In the genomic region with DNA sequence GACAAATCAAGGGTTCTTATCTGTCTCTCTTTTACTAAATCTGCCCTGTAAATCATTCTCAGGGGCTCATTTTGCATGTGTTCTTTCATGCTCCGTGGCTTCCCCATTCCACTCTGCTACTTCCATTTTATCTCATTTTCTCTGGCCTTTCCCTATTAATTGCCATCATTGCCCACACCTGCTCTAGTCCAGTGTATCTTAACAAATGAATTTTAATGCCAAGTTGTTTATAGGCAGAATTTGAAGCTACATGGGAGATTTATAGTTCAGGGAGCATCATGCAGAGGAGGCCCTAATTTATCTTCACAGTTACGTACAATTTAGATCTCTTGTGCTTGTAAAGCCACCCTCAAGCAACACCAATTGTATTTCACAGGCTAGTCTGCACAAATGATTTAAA, we compare ENCODE assay signal across 30 mouse cellular contexts.
A peak's percentile ranks its signal among the peaks of the same experiment; 100 is the strongest.
DNase-seq lines count a peak whose midpoint lies in the region; ATAC-seq and TF ChIP-seq lines count a peak whose summit lies in the region.
"Had no signal": no experiment of that assay in that cellular context is flagged by ENCODE, and none has a peak within 500 bp of the region (broad histone marks: within the 10 kb centered on the region; RNA-seq: fewer than 3 reads in every experiment).

No protein-coding gene starts in this region.

- no peak overlapping the region for H3K4me2 ChIP-seq in hindbrain, embryonic 11.5 days (replicated peaks; ENCODE audit: low read depth, low read length)
- no peak overlapping the region for H3K4me2 ChIP-seq in hindbrain, postnatal 0 days (ENCODE audit: low read depth, low read length)
- no peak overlapping the region for H3K4me2 ChIP-seq in midbrain, embryonic 13.5 days (replicated peaks)
- no peak overlapping the region for H3K4me2 ChIP-seq in midbrain, embryonic 15.5 days
- H3K4me2 ChIP-seq in neural tube, embryonic 12.5 days (replicated peaks): no peak overlapping the region
- no peak overlapping the region for H3K4me2 ChIP-seq in neural tube, embryonic 15.5 days
- H3K4me2 ChIP-seq in neural tube, embryonic 14.5 days (ENCODE audit: low read depth, low read length): no peak overlapping the region
- H3K4me2 ChIP-seq in liver, postnatal 0 days (ENCODE audit: low read depth, low read length): no peak overlapping the region
- H3K4me2 ChIP-seq: embryonic facial prominence, embryonic 13.5 days; embryonic facial prominence, embryonic 15.5 days; forebrain, embryonic 12.5 days had no signal

- no peak overlapping the region for H3K27ac ChIP-seq in hindbrain, embryonic 11.5 days (ENCODE audit: low read depth, low read length)
- H3K27ac ChIP-seq in hindbrain, postnatal 0 days: no peak overlapping the region
- H3K27ac ChIP-seq in midbrain, embryonic 13.5 days: no peak overlapping the region
- no peak overlapping the region for H3K27ac ChIP-seq in midbrain, embryonic 15.5 days
- no peak overlapping the region for H3K27ac ChIP-seq in neural tube, embryonic 12.5 days
- no peak overlapping the region for H3K27ac ChIP-seq in neural tube, embryonic 15.5 days (replicated peaks)
- H3K27ac ChIP-seq in neural tube, embryonic 14.5 days (ENCODE audit: low read depth, low read length): no peak overlapping the region
- no peak overlapping the region for H3K27ac ChIP-seq in liver, postnatal 0 days (ENCODE audit: low read depth)
- H3K27ac ChIP-seq: embryonic facial prominence, embryonic 13.5 days; embryonic facial prominence, embryonic 15.5 days; forebrain, embryonic 10.5 days; forebrain, embryonic 12.5 days had no signal

- DNase-seq in hindbrain, embryonic 11.5 days (ENCODE audit: low spot score): no peak
- no peak for DNase-seq in hindbrain, postnatal 0 days (ENCODE audit: low spot score)
- no peak for DNase-seq in liver, postnatal 0 days
- DNase-seq: adrenal gland, adult 8-10 months; adrenal gland, postnatal 14 days; adrenal gland, postnatal 36 days; B cell, adult 2 months; cerebellum, adult 11 months; cerebellum, adult 18-20 months; cerebellum, adult 8-10 months; cerebellum, adult 9-11 months; cerebellum, postnatal 14 days; cerebellum, postnatal 36 days; embryo, embryonic 11 days had no signal

- no peaks in the 10 kb centered on the region for H3K36me3 ChIP-seq in hindbrain, embryonic 11.5 days (ENCODE audit: control insufficient read depth, insufficient read depth, low read length)
- H3K36me3 ChIP-seq in hindbrain, postnatal 0 days (ENCODE audit: insufficient read depth, low read length): no peaks in the 10 kb centered on the region
- H3K36me3 ChIP-seq in midbrain, embryonic 13.5 days: no peaks in the 10 kb centered on the region
- no peaks in the 10 kb centered on the region for H3K36me3 ChIP-seq in midbrain, embryonic 15.5 days (replicated peaks)
- no peaks in the 10 kb centered on the region for H3K36me3 ChIP-seq in neural tube, embryonic 12.5 days
- H3K36me3 ChIP-seq in neural tube, embryonic 15.5 days: no peaks in the 10 kb centered on the region
- no peaks in the 10 kb centered on the region for H3K36me3 ChIP-seq in neural tube, embryonic 14.5 days (ENCODE audit: control insufficient read depth, insufficient read depth, low read length)
- no peaks in the 10 kb centered on the region for H3K36me3 ChIP-seq in liver, postnatal 0 days (replicated peaks; ENCODE audit: insufficient read depth, low read length)
- H3K36me3 ChIP-seq: embryonic facial prominence, embryonic 13.5 days; embryonic facial prominence, embryonic 15.5 days; forebrain, embryonic 10.5 days; forebrain, embryonic 12.5 days; G1E had no signal

- H3K4me1 ChIP-seq in hindbrain, embryonic 11.5 days (replicated peaks; ENCODE audit: control insufficient read depth, insufficient read depth, low read length): no peaks in the 10 kb centered on the region
- no peaks in the 10 kb centered on the region for H3K4me1 ChIP-seq in hindbrain, postnatal 0 days (ENCODE audit: insufficient read depth, low read length)
- H3K4me1 ChIP-seq in midbrain, embryonic 13.5 days (replicated peaks): no peaks in the 10 kb centered on the region
- no peaks in the 10 kb centered on the region for H3K4me1 ChIP-seq in midbrain, embryonic 15.5 days
- H3K4me1 ChIP-seq in neural tube, embryonic 12.5 days: no peaks in the 10 kb centered on the region
- H3K4me1 ChIP-seq in neural tube, embryonic 15.5 days: no peaks in the 10 kb centered on the region
- no peaks in the 10 kb centered on the region for H3K4me1 ChIP-seq in neural tube, embryonic 14.5 days (ENCODE audit: control insufficient read depth, insufficient read depth, low read length)
- no peaks in the 10 kb centered on the region for H3K4me1 ChIP-seq in liver, postnatal 0 days (ENCODE audit: insufficient read depth)
- H3K4me1 ChIP-seq: embryonic facial prominence, embryonic 13.5 days; embryonic facial prominence, embryonic 15.5 days; forebrain, embryonic 10.5 days; forebrain, embryonic 12.5 days had no signal

- no peak overlapping the region for H3K4me3 ChIP-seq in hindbrain, embryonic 11.5 days (ENCODE audit: low read depth, low read length)
- no peak overlapping the region for H3K4me3 ChIP-seq in hindbrain, postnatal 0 days (ENCODE audit: low read length)
- H3K4me3 ChIP-seq in midbrain, embryonic 13.5 days (replicated peaks): no peak overlapping the region
- no peak overlapping the region for H3K4me3 ChIP-seq in midbrain, embryonic 15.5 days
- H3K4me3 ChIP-seq in neural tube, embryonic 12.5 days: no peak overlapping the region
- no peak overlapping the region for H3K4me3 ChIP-seq in neural tube, embryonic 15.5 days (replicated peaks)
- no peak overlapping the region for H3K4me3 ChIP-seq in neural tube, embryonic 14.5 days (ENCODE audit: low read depth, low read length)
- no peak overlapping the region for H3K4me3 ChIP-seq in liver, postnatal 0 days (ENCODE audit: low read depth, low read length)
- H3K4me3 ChIP-seq: embryonic facial prominence, embryonic 13.5 days; embryonic facial prominence, embryonic 15.5 days; erythroblast, embryonic 14.5 days; forebrain, embryonic 10.5 days; forebrain, embryonic 12.5 days had no signal

- no peak for TF ChIP-seq CTCF in hindbrain, postnatal 0 days (IDR thresholded peaks at IDR 0.05; ENCODE audit: low read depth)
- no peak for TF ChIP-seq CTCF in liver, postnatal 0 days (IDR thresholded peaks at IDR 0.05; ENCODE audit: low read depth)

- ATAC-seq in hindbrain, embryonic 11.5 days (ENCODE audit: low FRiP score): peak; percentile 67
- no peak for ATAC-seq in hindbrain, postnatal 0 days
- ATAC-seq in midbrain, embryonic 13.5 days: 0 out of 2 replicates have a peak, but pooled peaks have one; percentile 17
- no peak for ATAC-seq in midbrain, embryonic 15.5 days (replicated peaks)
- ATAC-seq in neural tube, embryonic 12.5 days (ENCODE audit: low FRiP score, low read depth): peak; percentile 90
- no peak; the same call in 1 of the 2 replicates for ATAC-seq in neural tube, embryonic 15.5 days (ENCODE audit: low FRiP score)
- peak; percentile 66; the same call in 1 of the 2 replicates for ATAC-seq in neural tube, embryonic 14.5 days (ENCODE audit: low read depth)
- no peak for ATAC-seq in liver, postnatal 0 days
- ATAC-seq: activated CD4-positive, CD25-positive, alpha-beta regulatory T cell, adult 4 months; CD4-positive, CD25-positive, alpha-beta regulatory T cell, adult 4 months; forebrain, embryonic 14.5 days; Patski had no signal

- no peaks in the 10 kb centered on the region for H3K27me3 ChIP-seq in hindbrain, embryonic 11.5 days (ENCODE audit: control insufficient read depth, insufficient read depth, low read length)
- H3K27me3 ChIP-seq in hindbrain, postnatal 0 days (ENCODE audit: insufficient read depth, low read length): no peaks in the 10 kb centered on the region
- no peaks in the 10 kb centered on the region for H3K27me3 ChIP-seq in midbrain, embryonic 13.5 days
- no peaks in the 10 kb centered on the region for H3K27me3 ChIP-seq in midbrain, embryonic 15.5 days (replicated peaks)
- H3K27me3 ChIP-seq in neural tube, embryonic 12.5 days (replicated peaks): no peaks in the 10 kb centered on the region
- no peaks in the 10 kb centered on the region for H3K27me3 ChIP-seq in neural tube, embryonic 15.5 days (replicated peaks)
- no peaks in the 10 kb centered on the region for H3K27me3 ChIP-seq in neural tube, embryonic 14.5 days (ENCODE audit: control insufficient read depth, insufficient read depth, low read length)
- H3K27me3 ChIP-seq in liver, postnatal 0 days (ENCODE audit: insufficient read depth, low read length): no peaks in the 10 kb centered on the region
- H3K27me3 ChIP-seq: CH12.LX; embryonic facial prominence, embryonic 13.5 days; embryonic facial prominence, embryonic 15.5 days; forebrain, embryonic 12.5 days; Patski had no signal

- no peak overlapping the region for H3K9ac ChIP-seq in hindbrain, embryonic 11.5 days (ENCODE audit: low read depth, low read length)
- no peak overlapping the region for H3K9ac ChIP-seq in hindbrain, postnatal 0 days (replicated peaks; ENCODE audit: low read length)
- H3K9ac ChIP-seq in midbrain, embryonic 13.5 days (replicated peaks): no peak overlapping the region
- no peak overlapping the region for H3K9ac ChIP-seq in midbrain, embryonic 15.5 days
- no peak overlapping the region for H3K9ac ChIP-seq in neural tube, embryonic 12.5 days
- H3K9ac ChIP-seq in neural tube, embryonic 15.5 days (replicated peaks): no peak overlapping the region
- H3K9ac ChIP-seq in neural tube, embryonic 14.5 days (replicated peaks; ENCODE audit: low read depth, low read length): no peak overlapping the region
- no peak overlapping the region for H3K9ac ChIP-seq in liver, postnatal 0 days (replicated peaks)
- H3K9ac ChIP-seq: embryonic facial prominence, embryonic 13.5 days; embryonic facial prominence, embryonic 15.5 days; forebrain, embryonic 12.5 days had no signal

- H3K9me3 ChIP-seq in hindbrain, embryonic 11.5 days (ENCODE audit: control insufficient read depth, low read length): no peaks in the 10 kb centered on the region
- H3K9me3 ChIP-seq in hindbrain, postnatal 0 days (ENCODE audit: low read length): no peaks in the 10 kb centered on the region
- no peaks in the 10 kb centered on the region for H3K9me3 ChIP-seq in midbrain, embryonic 13.5 days
- H3K9me3 ChIP-seq in midbrain, embryonic 15.5 days: no peaks in the 10 kb centered on the region
- H3K9me3 ChIP-seq in neural tube, embryonic 12.5 days: no peaks in the 10 kb centered on the region
- no peaks in the 10 kb centered on the region for H3K9me3 ChIP-seq in neural tube, embryonic 15.5 days (replicated peaks)
- H3K9me3 ChIP-seq in neural tube, embryonic 14.5 days (ENCODE audit: control insufficient read depth, low read length): no peaks in the 10 kb centered on the region
- no peaks in the 10 kb centered on the region for H3K9me3 ChIP-seq in liver, postnatal 0 days (ENCODE audit: low read length)
- H3K9me3 ChIP-seq: embryonic facial prominence, embryonic 13.5 days; embryonic facial prominence, embryonic 15.5 days; forebrain, embryonic 10.5 days; forebrain, embryonic 12.5 days; G1E had no signal

- no peak for TF ChIP-seq EP300 in liver, postnatal 0 days (IDR thresholded peaks at IDR 0.05; ENCODE audit: low read depth)

- 67% methylated on average over 2 of the region's 2 CpGs for WGBS in hindbrain, embryonic 11.5 days
- WGBS in hindbrain, postnatal 0 days: 63% methylated on average over 2 of the region's 2 CpGs
- WGBS in midbrain, embryonic 13.5 days: 60% methylated on average over 2 of the region's 2 CpGs
- 56% methylated on average over 2 of the region's 2 CpGs for WGBS in midbrain, embryonic 15.5 days
- WGBS in neural tube, embryonic 12.5 days: 44% methylated on average over 2 of the region's 2 CpGs
- WGBS in neural tube, embryonic 15.5 days: 26% methylated on average over 2 of the region's 2 CpGs
- WGBS in neural tube, embryonic 14.5 days: 20% methylated on average over 2 of the region's 2 CpGs
- 71% methylated on average over 2 of the region's 2 CpGs for WGBS in liver, postnatal 0 days (ENCODE audit: insufficient replicate concordance)

Comparison
In these comparisons a context has a peak if more than half of its experiments do, and no peak if none do; other contexts are left out.
1. ATAC-seq: peak in hindbrain, embryonic 11.5 days (single experiment), midbrain, embryonic 13.5 days (single experiment), neural tube, embryonic 12.5 days (single experiment) and neural tube, embryonic 14.5 days (single experiment); none in hindbrain, postnatal 0 days (single experiment), midbrain, embryonic 15.5 days (single experiment), neural tube, embryonic 15.5 days (single experiment) and liver, postnatal 0 days (single experiment).